8 mouse cellular contexts compared by ENCODE assay signal in genomic region chr10:128082880-128083421, GRCm38 (mm10). TPM values are rescaled to one million over a fixed set of nuclear protein-coding genes. Genes with fewer than 3 reads are reported as not detected.
A peak's percentile ranks its signal among the peaks of the same experiment; 100 is the strongest.
DNase-seq lines count a peak whose midpoint lies in the region; ATAC-seq and TF ChIP-seq lines count a peak whose summit lies in the region.

TSS of gene Atp5b (plus strand) at chr10:128083273.

- peaks cover 26% of the 10 kb centered on the region for H3K36me3 ChIP-seq in hindbrain, postnatal 0 days (ENCODE audit: insufficient read depth, low read length)

- intact Hi-C loops in gastrocnemius, adult 2 months (cut with DNase I), result loop anchor here (5.0 kb wide), 1 partner anchor 46 kb away; the partner anchor contains the start of gene Naca
- intact Hi-C loops in left cerebral cortex, adult 2 months (cut with DNase I), result loop anchor here (2.0 kb wide), 1 partner anchor 48 kb away; the partner anchor contains the start of gene Naca

- WGBS in hindbrain, postnatal 0 days, result 0% methylated on average over 34 of the region's 34 CpGs

- H3K4me1 ChIP-seq in hindbrain, postnatal 0 days (ENCODE audit: insufficient read depth, low read length), result peaks cover 8% of the 10 kb centered on the region; the same call in 1 of the 2 replicates

- peak within 1 kb of the TSS; percentile 86 for H3K4me2 ChIP-seq in hindbrain, postnatal 0 days (ENCODE audit: low read depth, low read length)

- H3K9me3 ChIP-seq in hindbrain, postnatal 0 days (ENCODE audit: low read length), result no peaks in the 10 kb centered on the region

- H3K27ac ChIP-seq in gastrocnemius, adult 2 months, result peak within 1 kb of the TSS; percentile 98
- H3K27ac ChIP-seq in hindbrain, postnatal 0 days, result peak within 1 kb of the TSS; percentile 98
- H3K27ac ChIP-seq in left cerebral cortex, adult 2 months, result peak within 1 kb of the TSS; percentile 99

- ATAC-seq in common myeloid progenitor, adult 5-6 weeks (replicated peaks; ENCODE audit: low read depth, poor library complexity, severe bottlenecking), result peak; percentile 94
- ATAC-seq in hindbrain, postnatal 0 days, result peak; percentile 100
- ATAC-seq in megakaryocyte, adult 5-6 weeks (ENCODE audit: poor library complexity, severe bottlenecking), result peak; percentile 97

- TF ChIP-seq CTCF in gastrocnemius, adult 2 months (IDR thresholded peaks at IDR 0.05), result no peak
- TF ChIP-seq CTCF in hindbrain, postnatal 0 days (IDR thresholded peaks at IDR 0.05; ENCODE audit: low read depth), result no peak
- TF ChIP-seq CTCF in left cerebral cortex, adult 2 months (IDR thresholded peaks at IDR 0.05), result no peak

- peak within 1 kb of the TSS; percentile 84 for H3K4me3 ChIP-seq in gastrocnemius, adult 2 months
- H3K4me3 ChIP-seq in hindbrain, postnatal 0 days (ENCODE audit: low read length), result peak within 1 kb of the TSS; percentile 98
- peak within 1 kb of the TSS; percentile 85 for H3K4me3 ChIP-seq in left cerebral cortex, adult 2 months

- peak; percentile 99 for DNase-seq in ZHBTc4 (ENCODE audit: low read depth, low spot score)
- peak; percentile 96 for DNase-seq in gastrocnemius, adult 2 months
- peak; percentile 100 for DNase-seq in hindbrain, postnatal 0 days (ENCODE audit: low spot score)
- DNase-seq in left cerebral cortex, adult 2 months (ENCODE audit: extremely low spot score in 1 of 2, low spot score in 2 of 2), result peak; percentile 97 to 99
- DNase-seq in right cerebral cortex, adult 2 months (ENCODE audit: low spot score in 2 of 2), result peak; percentile 98 to 99
- DNase-seq in urinary bladder, postnatal 14 days (ENCODE audit: low spot score), result peak; percentile 98

- no peaks in the 10 kb centered on the region for H3K27me3 ChIP-seq in hindbrain, postnatal 0 days (ENCODE audit: insufficient read depth, low read length)

- peak within 1 kb of the TSS; percentile 100 for H3K9ac ChIP-seq in hindbrain, postnatal 0 days (replicated peaks; ENCODE audit: low read length)

RNA-seq across cellular contexts. Expression of gene Atp5b, which starts in this region (rescaled TPM):
- total RNA-seq in common myeloid progenitor, adult 5-6 weeks (2017), result 2,255 and 2,427 TPM in 2 replicates
- total RNA-seq in gastrocnemius, adult 2 months (2021), result 1,000 to 10,000 TPM; 3,225 to 4,497 TPM
- 6,623 and 6,768 TPM in 2 replicates for total RNA-seq in hindbrain, postnatal 0 days (2014; rRNA removed)
- 2,401 and 2,438 TPM in 2 replicates for polyA plus RNA-seq in hindbrain, postnatal 0 days (2015; fragmentation: Nextera tagmentation; extraction: Ambion mirVana)
- total RNA-seq in left cerebral cortex, adult 2 months (2021), result 1,000 to 10,000 TPM; 1,628 to 1,633 TPM
- 902 and 936 TPM in 2 replicates for total RNA-seq in megakaryocyte, adult 5-6 weeks (2015)
- total RNA-seq in megakaryocyte, adult 5-6 weeks (2017), result 1,533 and 1,600 TPM in 2 replicates

Comparison
In these comparisons a context has a peak if more than half of its experiments do, and no peak if none do; other contexts are left out.
1. Peak in every context shown above with its lines: DNase-seq, ATAC-seq, H3K4me3 ChIP-seq and H3K27ac ChIP-seq.